Mouse (Mus musculus) splenic B cell, adult 2 months (primary cell): Measurements from ENCODE around the gene Akt1s1.

ENCODE experiments used
- DNase-seq: peaks from one replicate; pipeline ENCODE4 v3.0.0-alpha.2; 2011; ENCODE audit warnings: low read depth, low spot score
- H3K27me3 ChIP-seq: 2 replicates; pipeline ENCODE4 v1.6.1; 2012; ENCODE audit warnings: mild to moderate bottlenecking, low read length, moderate library complexity, mixed read lengths; ENCODE audit not compliant: control insufficient read depth, poor library complexity, insufficient read depth, severe bottlenecking
- H3K36me3 ChIP-seq: 2 replicates; pipeline ENCODE4 v1.6.1; 2012; ENCODE audit warnings: mild to moderate bottlenecking, low read length, moderate library complexity, mixed read lengths; ENCODE audit not compliant: control insufficient read depth, poor library complexity, insufficient read depth, severe bottlenecking

Gene Akt1s1

DNA sequence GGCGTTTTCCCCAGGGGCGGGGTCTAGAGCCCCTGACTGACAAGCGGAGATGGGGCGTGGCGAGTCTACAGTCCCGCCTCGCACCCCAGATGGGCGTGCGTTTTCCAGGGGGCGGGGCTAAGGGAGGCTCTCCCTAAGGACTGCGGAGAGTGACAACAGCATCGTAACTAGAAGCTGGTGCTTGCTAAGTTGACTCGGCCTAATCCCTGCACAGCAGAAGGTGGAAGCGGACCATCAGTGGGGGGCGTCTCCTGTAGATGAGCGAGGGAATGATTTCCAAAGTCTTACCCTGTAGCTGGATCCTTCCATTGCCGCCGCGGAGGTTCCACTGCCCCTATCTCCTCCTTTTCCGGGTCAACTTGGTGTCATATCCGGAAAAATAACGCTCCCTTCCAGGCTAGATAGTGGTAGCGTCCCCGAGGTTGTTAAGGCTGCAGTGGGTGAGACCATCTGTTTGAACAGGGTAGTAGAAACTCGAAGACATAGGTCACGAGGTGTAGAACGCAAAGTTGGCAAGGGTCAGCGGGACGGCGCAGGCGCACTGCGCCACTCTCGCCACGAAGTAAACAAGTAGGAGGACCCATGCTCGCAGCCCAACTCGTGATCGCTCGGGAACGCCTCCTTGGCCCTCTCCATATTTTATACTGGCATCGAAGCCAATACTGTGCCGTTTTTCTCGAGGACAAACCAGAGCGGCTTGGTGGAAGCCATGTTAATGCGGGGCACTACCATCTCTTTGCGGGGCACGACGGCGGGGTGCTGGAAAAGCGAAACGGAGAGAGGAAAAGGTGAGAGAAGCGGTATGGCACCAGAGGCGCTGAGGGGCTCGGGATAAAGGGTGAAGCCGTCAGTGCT lies at the start of gene Akt1s1, which contains the start of gene Tbc1d17:
Gene Akt1s1, plus strand, starts transcription at position 431 of the 855 bp plus-strand sequence.
Gene Tbc1d17, minus strand, starts transcription at position 519 of the 855 bp plus-strand sequence.
- no peaks in the 10 kb centered on the region for H3K27me3 ChIP-seq
- H3K36me3 ChIP-seq = peaks cover 15% of the 10 kb centered on the region
- peak; percentile 100 for DNase-seq

DNA sequence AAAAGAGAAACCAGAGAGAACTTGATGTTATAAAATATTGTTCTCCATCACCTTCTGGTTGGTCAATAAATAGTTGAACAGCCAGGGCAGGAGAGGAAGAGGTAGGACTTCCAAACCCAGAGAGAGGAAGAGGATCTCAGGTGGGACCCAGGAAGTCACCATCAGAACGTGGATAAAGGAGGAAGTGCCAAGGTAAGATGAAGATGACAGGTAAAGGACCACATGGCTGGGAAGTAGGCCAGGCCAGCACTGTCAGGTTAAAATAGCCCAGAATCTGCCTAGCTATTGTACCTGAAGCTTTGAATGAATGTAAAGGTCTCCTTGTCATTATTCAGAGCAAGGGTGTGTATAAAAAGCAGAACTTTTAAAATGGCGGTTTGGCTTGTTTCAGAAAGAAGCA lies 39.9 kb upstream of the Akt1s1 start:
- Histone ChIP-seq H3K36me3 (no peaks in the 10 kb centered on the region), H3K27me3 (no peaks in the 10 kb centered on the region)
- no peak for DNase-seq

DNA sequence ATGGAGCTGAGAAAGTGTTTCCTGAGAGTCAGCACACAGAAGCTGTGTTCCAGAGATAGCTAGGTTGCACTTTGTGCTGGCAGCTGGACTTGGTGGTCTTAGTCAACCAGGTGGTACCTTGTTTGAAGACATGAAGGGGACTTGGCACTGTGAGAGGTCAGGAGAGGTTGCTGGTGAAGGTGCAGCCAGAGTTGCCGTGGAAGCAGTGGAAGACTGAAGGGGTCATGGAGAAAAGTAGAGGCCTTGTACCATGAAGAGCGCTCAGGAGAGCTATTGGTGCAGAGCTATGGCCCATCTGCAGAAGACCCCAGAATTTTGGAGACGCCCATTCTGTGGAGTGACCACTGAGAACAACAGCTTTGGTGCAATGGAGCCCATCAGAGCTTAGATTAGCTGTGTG lies 39.3 kb upstream of the Akt1s1 start:
- DNase-seq = no peak

GRCm38 (mm10) chr7:44810365-44810764 lies 38.4 kb upstream of the Akt1s1 start:
- no peak for DNase-seq
- Histone ChIP-seq H3K36me3 (no peaks in the 10 kb centered on the region), H3K27me3 (no peaks in the 10 kb centered on the region)

More for the DNA sequence above, 39.3 kb upstream of the Akt1s1 start:
- H3K36me3 ChIP-seq = no peaks in the 10 kb centered on the region
- no peaks in the 10 kb centered on the region for H3K27me3 ChIP-seq

DNA sequence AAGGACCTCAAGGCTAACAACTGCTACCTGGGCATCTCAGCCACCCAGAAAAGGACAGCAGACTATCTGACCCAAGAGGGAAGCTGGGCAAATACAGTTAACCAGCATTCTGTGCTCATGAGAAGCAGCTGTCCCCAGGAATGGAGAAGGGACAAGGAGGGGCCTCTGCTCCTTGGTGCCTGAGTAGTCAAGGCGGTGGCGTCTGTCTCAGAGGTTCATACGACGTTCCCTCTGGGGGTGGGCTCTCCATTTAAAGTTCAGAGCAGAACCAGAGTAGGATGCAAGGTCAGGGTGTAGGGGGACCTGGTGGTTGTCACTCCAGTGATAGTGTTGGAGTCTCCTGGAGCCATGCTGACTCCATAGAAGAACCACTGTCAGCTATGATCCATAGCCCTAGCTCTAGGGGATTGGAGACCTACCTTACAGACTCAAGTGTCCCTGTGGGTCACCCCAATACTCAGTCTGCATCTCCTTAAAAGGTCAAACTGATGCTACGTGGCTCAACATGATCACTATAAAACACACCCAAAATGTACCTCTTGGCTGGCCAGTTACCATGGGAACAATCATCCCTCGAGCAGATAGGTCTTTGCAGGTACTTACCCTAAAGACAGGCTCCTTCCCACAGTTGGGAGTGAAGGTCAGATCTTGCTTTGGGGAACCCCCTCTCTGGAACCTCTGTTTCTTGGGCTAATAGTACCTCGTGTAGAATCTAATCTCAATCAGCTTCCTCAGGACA lies 37.8 kb upstream of the Akt1s1 start:
- DNase-seq = no peak
- Histone ChIP-seq H3K36me3 (no peaks in the 10 kb centered on the region), H3K27me3 (no peaks in the 10 kb centered on the region)

DNA sequence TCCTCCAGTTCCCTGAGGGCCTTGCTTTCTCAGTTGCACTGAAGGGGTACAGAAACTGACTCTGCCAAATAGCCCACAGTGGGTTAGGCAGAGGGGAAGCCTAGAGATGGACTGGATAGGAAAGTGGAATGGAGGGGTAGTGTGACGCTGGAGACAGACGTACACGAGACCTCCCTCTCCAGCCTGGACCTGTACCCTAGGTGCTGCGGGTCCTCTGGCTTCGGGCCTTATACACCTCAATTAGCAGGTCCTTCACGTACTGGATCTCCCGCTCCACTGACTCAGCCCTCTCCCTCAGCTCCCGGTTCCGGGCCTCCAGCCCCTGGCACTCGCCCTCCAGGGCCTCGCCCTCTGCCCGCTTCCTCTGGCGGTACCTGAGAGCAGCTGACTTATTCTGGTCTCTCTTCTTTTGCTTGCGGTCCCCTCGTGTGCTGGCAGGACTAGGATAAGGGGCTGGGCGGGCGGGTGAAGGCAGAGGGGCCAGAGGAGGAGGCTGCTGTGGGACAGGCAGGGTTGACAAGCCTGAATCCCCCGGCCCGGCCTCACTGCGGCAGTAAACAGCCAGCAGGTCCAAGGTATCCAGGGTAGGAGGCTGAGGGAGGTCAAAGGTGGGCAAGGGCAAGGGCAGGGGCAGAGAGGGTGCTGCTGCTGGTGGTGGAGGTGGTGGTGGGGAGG lies 36.0 kb upstream of the Akt1s1 start:
- DNase-seq = no peak
- Histone ChIP-seq H3K36me3 (no peaks in the 10 kb centered on the region), H3K27me3 (no peaks in the 10 kb centered on the region)

GRCm38 (mm10) chr7:44813985-44814384 lies 34.8 kb upstream of the Akt1s1 start:
- no peak for DNase-seq
- no peaks in the 10 kb centered on the region for H3K36me3 ChIP-seq
- no peaks in the 10 kb centered on the region for H3K27me3 ChIP-seq

DNA sequence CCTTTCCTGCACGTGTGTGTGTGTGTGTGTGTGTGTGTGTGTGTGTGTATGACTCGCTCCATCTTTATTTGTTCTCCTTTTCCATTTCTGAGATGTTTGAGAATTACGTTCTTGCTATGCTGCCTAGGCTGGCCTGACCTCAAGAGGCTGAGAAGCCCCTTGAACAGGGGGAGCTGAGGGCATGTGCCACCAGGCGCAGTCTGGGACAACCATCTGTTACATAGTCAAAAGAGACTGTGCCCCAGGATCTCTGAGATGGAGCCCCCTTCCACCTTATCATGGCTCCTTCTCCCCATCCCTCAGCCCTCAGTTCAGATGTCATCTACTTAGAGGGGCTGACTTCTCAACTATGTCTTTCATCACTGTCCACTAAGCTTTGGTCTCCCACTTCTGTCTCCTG lies 34.4 kb upstream of the Akt1s1 start:
- H3K36me3 ChIP-seq = no peaks in the 10 kb centered on the region
- no peaks in the 10 kb centered on the region for H3K27me3 ChIP-seq
- no peak for DNase-seq

DNA sequence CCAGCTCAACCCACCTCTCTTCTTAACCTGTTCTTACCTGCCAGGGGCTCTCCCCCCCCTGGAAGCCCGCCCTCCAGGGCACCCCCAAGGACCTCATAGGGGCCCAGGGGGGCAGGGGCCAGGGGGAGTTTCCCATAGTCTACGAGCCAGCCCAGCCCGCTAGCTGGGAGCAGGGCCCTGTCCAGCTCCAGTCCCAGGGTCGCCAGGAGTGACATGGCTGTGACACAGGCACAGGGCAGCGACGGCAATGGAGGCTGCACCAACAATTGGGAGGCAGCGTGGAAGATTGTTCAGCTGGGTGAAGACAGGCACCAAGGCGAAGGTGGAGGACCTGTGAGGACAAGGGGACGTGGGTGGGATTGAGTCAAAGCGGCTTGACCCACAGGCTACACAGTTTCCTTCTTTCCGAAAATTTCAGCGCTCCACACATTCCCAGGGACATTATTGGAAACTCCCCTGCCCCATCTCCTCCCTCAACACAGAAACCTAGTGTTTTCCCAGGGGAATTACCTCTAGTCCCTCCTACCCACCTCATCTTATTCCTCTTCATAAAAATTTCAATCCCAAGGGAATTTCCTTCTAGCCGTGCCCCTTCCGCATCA lies 33.7 kb upstream of the Akt1s1 start:
- no peak for DNase-seq
- H3K36me3 ChIP-seq = no peaks in the 10 kb centered on the region
- H3K27me3 ChIP-seq = no peaks in the 10 kb centered on the region

DNA sequence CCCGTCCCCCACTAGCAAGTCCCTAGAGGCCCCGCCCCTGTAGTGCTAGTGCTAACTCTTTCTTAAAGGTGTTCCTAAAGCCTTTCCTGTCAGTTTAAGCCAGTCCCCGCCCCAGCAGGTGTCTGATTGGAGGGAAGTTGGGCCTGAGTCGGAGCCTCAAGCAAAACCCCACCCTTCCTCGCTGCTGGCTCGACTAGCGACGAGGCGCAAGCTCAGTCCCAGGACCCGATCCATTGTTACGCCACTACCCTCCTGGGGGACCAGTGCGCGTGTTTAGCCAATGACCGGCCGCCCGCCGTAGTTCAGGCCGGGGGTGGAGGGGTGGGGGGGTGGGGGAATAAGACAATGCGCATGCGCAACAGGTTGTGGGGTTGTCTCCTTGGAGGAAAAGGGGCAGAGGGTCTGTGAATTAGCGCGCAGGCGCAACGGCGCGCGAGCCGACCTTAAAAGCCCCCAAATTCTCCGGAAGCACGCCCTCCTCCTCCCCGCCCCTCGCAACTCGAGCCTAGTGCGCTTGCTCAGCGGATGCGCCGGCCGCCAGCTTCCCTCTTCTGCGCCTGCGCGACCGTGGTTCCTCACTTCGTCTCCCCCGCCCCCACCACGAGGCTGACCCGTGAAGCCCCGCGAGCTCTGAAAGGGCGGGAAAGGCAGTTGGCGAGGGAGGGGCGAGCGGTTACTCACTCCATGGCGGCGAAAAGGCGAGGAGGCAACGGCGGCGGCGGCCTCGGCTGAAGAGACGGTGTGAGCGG lies 32.9 kb upstream of the Akt1s1 start, which contains the start of the genes Nup62 and Il4i1:
Gene Nup62, plus strand, starts transcription at position 368 of the 749 bp plus-strand sequence.
Gene Il4i1, plus strand, starts transcription at position 667 of the 749 bp plus-strand sequence.
- no peaks in the 10 kb centered on the region for H3K27me3 ChIP-seq
- DNase-seq = peak; percentile 99
- no peaks in the 10 kb centered on the region for H3K36me3 ChIP-seq

GRCm38 (mm10) chr7:44816470-44817021 lies 32.2 kb upstream of the Akt1s1 start, which contains the start of gene Atf5:
Atf5 (minus strand) TSS chr7:44816658.
- H3K36me3 ChIP-seq = no peaks in the 10 kb centered on the region
- no peak for DNase-seq
- no peaks in the 10 kb centered on the region for H3K27me3 ChIP-seq

DNA sequence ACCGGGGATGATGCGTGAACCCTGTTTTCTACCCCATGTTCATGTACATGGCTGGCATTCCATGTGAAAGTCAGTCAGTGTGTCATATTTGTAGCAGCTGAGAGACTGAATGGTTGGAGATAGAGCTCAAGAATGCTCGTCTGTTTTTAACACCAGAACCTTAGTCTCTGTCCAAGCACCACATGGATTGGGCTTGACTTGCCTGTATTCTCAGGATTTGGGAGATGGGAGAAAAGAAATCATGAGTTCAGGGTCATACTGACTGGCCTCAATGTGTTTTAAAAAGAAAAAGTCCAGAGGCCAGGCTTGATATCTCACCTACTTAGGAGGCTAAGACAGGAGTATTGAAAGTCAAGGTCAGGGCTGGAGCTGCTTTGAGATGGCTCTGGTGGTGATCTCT lies 31.4 kb upstream of the Akt1s1 start:
- Histone ChIP-seq H3K27me3 (no peaks in the 10 kb centered on the region), H3K36me3 (no peaks in the 10 kb centered on the region)
- no peak for DNase-seq

DNA sequence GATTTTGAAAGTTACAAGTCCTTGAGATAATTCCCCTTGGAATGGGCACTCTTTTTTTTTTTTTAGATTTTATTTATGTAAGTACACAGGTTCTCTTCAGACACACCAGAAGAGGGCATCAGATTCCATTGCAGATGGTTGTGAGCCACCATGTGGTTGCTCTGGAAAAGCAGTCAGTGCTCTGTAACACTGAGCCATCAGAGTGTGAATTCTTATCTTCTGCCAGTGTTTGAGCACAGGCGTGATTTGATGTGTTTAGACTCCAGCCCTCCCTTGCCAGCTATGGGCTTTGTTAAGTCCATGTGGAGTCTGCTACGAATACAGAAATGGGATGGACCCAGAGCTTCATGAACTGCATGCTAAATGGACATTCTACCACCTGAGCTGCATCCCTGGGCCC lies 30.6 kb upstream of the Akt1s1 start:
- no peaks in the 10 kb centered on the region for H3K36me3 ChIP-seq
- H3K27me3 ChIP-seq = no peaks in the 10 kb centered on the region
- no peak for DNase-seq
